Mouse (Mus musculus): Measurements from ENCODE around the gene Fancg.

Fancg gene

DNA sequence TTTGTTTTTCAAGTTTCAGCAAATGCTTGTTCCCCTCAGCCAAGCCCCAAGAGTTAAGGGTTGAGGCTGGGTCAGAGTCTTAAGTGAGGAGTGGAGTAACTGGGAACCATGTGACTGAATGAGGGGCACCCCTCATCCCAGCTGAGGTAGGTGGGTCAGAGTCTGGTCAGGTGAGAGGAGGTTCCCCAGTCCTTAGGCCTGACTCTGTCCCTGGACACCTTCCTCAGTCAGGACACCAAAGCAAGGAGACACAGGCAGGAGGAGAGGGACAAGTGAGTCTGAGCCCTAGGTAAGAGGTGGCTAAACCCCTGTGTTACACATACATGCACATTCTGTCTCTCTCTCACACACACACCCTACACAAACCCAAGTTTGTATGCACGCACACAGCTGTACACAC is 22.2 kb upstream of the Fancg start:
- no peak for DNase-seq

- DNase-seq: peak; percentile 96
These were observed 21.1 kb upstream of the Fancg start, which contains the start of gene Stoml2 for GRCm38 (mm10) chr4:43031237-43031995. TSS of gene Stoml2 (minus strand) at chr4:43031710.

- DNase-seq: peak; percentile 66
These were observed 20.5 kb upstream of the Fancg start for GRCm38 (mm10) chr4:43030780-43031230.

GRCm38 (mm10) chr4:43030352-43030751 is 20.0 kb upstream of the Fancg start:
- no peak for DNase-seq

DNA sequence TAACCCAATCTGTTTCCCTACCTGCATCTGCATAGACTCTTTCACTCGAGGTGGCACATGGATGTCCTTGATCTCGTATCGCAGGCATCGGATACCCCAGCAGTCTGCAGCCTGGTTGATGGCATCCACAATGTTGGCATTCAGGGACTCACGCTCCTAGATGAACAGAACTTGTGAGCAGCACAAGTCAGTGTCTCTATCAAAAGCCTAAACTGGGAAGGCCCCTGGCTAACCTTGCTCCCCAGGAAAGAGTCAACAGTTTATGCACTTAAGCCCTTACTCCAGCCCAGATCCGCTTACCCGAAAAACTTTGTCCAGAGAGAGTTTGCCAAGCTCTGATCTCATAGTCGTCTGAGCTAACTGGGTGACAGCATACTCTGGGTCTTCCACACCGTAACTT is 19.4 kb upstream of the Fancg start:
- DNase-seq: no peak

- no peak for DNase-seq
These were observed 18.8 kb upstream of the Fancg start for GRCm38 (mm10) chr4:43029121-43029520.

DNA sequence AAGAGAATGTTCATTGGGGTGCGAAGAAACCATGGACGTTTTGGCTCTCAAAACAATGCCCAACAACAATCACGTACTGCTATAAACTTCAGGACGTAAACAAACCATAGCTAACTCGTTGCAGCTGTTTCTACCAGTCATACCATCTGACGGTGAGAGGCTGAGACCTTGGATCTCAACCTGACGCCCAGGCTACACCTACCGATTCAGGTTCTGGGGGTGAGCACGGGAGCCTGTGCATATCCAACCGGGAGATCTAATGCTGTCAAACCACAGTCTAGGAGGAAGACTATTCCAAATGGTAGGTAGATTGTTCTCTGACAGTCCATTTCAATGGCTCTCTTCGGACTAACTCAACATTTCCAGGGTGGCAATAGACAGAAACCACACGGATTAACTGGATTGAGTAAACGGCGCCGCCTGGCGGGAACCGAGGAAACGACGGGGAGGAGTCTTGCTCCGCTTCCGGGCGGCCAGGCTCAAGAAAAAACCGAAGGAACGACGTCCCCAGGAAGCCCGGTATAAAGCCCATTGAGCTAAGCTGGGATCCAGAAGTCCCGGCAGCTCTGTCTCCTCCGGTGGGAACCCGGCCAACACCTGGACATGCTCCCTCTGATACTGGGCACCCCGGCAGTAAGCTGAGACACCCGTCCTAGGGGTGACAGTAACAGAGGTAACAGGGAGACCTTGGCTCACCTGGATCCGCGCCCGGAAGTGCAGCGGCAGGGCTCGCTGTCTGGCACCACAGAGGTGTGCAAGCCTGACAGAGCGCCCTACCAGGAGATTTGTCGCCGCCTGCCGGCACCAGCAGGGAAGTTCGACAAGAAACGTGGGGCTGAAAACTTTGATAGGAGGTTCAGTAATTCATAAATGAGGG is 15.0 kb upstream of the Fancg start, which contains the start of gene Pigo:
TSS of gene Pigo (minus strand) at position 736 of the 877 bp plus-strand sequence.
- peak; percentile 97 for DNase-seq

- no peak for DNase-seq
These were observed 14.4 kb upstream of the Fancg start for GRCm38 (mm10) chr4:43024673-43025072.

DNA sequence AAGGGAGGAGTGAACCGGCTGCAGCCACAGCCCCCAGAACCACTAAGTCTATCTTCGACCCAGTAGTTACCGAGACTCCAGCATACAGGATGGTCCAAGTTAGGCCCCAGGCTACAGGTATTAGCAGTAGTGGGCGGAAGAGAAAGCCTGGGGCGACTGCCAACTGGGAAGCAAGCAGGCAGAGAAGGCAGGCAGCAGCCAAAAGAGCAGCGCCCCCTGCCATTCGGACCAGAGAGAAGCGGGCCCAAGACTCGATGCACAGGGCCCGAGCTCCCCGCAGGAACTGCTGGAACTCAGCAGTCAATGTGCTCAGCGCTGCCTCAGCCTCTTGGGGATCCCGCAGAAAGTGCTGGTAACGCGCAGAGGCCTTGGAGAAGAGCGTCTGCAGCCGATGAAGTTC is 11.0 kb upstream of the Fancg start:
- DNase-seq: no peak

DNA sequence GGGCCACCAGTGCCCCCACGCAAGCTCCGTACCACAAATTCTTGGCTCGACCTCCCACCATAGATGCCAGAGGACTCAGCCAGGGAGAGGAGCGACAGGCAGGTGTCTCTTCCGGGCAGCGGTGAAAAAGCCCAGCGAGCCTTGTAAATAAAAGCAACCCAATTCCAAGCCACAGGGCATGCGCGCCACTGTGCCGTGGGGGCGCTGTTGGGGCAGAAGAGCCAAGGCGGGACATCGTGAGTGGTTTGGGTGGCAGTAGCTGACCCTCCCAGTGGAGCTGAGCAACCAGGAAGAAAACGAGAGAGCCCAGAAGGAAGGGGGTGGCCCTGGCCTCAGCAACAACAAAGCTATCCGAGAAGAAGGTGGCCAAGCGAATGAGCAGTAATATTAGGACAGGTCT is 10.6 kb upstream of the Fancg start:
- DNase-seq: no peak

DNA sequence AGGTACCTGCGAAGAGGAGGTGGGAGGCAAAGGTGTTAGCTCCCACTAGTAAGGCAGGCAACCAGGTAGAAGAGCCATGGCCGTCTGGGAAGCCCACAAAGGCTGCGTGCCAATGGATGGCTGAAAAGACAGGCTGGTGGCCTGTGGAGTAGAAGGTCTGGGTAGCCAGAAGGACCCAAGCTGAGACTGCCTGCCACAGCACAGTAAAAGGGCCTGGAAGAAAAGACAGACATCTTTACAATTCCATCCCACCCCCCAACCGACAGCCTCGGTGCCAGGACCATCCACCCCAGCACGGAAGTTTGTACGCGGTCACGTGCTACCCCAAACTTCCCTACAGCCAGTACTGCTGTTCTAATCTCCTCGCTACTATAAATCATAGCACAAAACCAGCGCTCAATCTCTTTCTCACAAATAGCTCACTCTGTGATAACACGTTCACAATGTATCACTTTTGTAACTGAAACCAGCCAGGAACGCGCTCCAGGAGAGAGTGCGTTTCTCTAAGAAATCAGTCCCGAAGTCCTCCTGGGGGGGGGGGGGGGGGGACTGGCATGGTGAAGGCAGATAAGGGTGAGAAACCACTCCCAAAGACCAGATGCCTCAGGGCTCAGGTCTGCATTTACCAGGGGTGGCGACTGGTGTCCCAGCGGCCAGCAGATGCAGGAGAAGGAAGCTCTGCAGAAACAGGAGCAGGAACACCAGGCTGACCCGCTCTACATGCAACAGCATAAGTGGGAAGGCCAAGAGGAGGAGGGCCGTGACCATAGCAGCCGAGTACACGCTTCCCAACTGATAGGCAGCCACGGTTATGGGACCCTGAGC is 9.5 kb upstream of the Fancg start:
- no peak for DNase-seq

- DNase-seq: no peak
These were observed 8.9 kb upstream of the Fancg start for GRCm38 (mm10) chr4:43019176-43019575.

GRCm38 (mm10) chr4:43018156-43018555 is 7.8 kb upstream of the Fancg start:
- no peak for DNase-seq

- DNase-seq: no peak
These were observed 1.8 kb upstream of the Fancg start for GRCm38 (mm10) chr4:43012091-43012490.

GRCm38 (mm10) chr4:43005765-43006164 is 4.5 kb downstream of the Fancg start:
- peak; percentile 40 for DNase-seq

GRCm38 (mm10) chr4:43004951-43005350 is 5.4 kb downstream of the Fancg start:
- no peak for DNase-seq

DNA sequence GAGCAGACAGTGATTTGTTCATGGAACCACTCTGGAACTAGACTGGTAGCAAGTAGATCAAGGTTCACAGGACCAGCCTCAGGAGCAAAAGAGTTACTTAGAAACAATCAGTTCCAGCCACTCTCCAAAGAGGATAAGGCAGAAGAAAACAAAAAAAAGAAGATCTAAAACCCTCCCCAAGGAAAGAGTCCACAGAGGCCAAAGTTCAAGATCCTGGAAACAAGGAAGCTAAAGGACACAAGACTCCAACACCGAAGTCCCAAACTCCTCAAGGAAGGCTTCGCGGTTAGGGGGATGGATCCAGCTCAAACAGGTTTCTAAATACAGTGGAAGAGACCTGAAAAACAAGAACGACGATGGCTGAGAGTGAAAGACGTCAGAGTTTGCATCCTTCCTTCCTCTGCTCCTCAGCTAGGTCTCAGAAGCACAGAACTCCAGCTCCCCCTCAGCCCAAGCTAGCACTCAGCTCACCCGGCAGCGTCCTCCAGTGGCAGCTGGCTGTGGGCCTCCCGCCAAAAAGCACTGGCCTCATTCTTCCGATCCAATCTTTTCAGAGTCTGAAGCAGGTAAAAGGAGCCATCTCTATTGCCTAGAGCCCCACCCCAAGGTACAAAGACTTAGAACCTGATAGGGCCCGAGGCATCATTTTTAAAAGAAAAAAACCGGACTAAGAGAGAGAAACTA is 7.4 kb downstream of the Fancg start:
- DNase-seq: peak; percentile 33

GRCm38 (mm10) chr4:43001272-43001671 is 9.0 kb downstream of the Fancg start:
- DNase-seq: no peak

DNA sequence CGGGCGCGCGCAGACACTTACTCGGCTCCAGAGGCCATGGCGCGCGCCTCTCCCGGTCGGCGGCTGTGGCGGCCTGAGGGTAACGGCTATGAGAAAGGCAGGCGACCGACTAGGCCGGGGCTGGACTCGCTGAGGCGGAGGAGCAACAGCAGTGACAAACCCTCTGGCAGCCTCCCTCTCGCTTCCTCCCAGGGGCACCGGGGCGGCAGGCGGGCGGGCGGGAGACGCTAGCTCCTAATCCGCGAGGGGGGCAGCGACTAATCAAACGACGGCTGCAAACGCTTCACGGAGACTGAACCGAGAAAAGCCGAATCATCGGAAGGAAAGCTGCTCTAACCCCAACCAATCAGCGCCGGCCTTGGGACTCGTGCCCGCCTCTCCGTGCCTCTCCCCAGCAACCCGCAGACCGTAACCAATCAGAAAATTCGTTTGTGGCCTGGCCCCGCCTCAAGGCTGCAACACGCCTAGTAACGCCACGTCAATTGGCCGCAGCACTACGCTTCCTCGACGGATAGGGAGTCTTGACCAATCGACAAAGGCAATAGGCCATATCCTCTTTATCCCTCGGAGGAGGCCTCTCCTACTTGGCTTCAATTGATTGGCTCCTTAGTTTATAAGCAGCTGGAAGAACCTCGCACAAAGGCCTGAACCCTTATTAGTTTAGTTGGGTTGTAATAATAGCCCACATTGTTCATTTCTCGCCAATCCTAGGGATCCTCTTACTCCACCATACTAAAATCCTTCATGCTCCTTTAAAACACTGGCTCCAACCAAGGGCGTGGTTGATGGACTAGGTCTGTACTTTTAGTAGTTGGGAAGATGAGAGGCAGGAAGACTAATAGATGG is 9.9 kb downstream of the Fancg start, which contains the start of gene Vcp:
TSS of gene Vcp (minus strand) at position 367 of the 846 bp plus-strand sequence.
- DNase-seq: peak; percentile 99

DNA sequence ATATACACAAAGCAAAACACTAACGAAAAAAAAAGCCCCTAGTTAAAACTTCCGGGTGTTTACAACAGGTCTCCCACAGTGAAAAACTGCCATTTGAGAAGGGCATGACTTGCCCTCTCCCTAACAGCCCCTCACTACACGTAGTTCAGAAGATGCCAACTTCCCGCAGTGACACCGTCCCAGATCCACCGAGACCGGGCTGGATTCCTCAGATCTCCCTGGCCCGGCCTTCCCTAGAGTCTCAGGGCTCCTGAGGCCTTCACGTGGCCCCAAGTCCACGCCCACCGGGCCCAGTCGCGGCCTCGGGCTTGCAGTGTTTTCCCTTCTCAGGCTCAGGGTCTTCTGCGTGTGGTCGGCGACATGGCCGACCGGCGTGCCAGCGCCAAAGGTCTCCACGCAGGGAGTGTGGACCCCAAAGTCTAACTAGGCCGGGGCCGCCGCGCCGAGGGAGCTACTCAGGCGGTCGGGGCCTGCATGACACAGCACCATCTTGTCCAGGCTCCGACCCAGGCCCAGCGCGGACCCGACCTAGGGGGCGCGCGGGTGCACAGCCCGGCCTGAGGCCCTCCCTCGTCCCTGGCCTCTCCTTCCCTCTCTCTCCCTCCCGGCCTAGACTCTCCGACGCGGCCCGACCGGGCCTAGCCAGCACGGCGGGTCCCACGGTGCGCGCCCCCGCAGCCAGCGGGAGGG is 10.7 kb downstream of the Fancg start:
- DNase-seq: peak; percentile 86

DNA sequence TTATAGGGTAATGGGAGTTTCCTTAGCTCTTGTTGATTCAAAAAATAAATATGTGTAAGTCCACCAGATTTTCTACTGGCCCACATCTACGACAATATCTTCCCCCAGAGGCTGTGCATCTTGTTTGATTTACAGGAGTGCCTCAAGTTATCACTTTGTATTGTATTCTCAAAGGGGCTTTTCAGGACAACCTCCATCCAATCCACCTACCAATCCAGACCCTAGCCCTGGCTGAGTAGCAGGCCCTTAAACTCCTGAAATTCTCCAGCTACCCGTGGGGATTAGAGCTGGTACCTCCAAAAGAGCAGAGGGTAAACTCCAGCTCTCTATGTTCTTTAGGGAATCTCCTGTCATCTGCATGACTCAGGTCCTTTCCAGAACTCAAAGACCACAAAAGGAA is 12.3 kb downstream of the Fancg start:
- no peak for DNase-seq

Data from kidney, postnatal 10 days (tissue).